Comparison of ENCODE assay signal across 15 mouse cellular contexts in genomic region chr8:117988781-117989180, GRCm38 (mm10).
DNase-seq lines count a peak whose midpoint lies in the region; ATAC-seq and TF ChIP-seq lines count a peak whose summit lies in the region.
"Had no signal": no experiment of that assay in that cellular context is flagged by ENCODE, and none has a peak within 500 bp of the region (broad histone marks: within the 10 kb centered on the region; RNA-seq: fewer than 3 reads in every experiment).

No protein-coding gene starts in this region.

- H3K36me3 ChIP-seq in forebrain, embryonic 13.5 days (ENCODE audit: poor library complexity, severe bottlenecking): no peaks in the 10 kb centered on the region
- no peaks in the 10 kb centered on the region for H3K36me3 ChIP-seq in forebrain, embryonic 10.5 days (replicated peaks)
- H3K36me3 ChIP-seq: embryonic facial prominence, embryonic 15.5 days; hindbrain, embryonic 15.5 days; lung, embryonic 15.5 days had no signal

- no peak overlapping the region for H3K27ac ChIP-seq in forebrain, embryonic 13.5 days
- H3K27ac ChIP-seq in forebrain, embryonic 10.5 days: no peak overlapping the region
- H3K27ac ChIP-seq: embryonic facial prominence, embryonic 15.5 days; hindbrain, embryonic 15.5 days; lung, embryonic 15.5 days had no signal

- WGBS in forebrain, embryonic 13.5 days: 68% methylated on average over 5 of the region's 5 CpGs
- 86% methylated on average over 5 of the region's 5 CpGs for WGBS in forebrain, embryonic 10.5 days

- no peak for TF ChIP-seq POLR2A in brain, embryonic 14.5 days (IDR thresholded peaks at IDR 0.05; ENCODE audit: borderline replicate concordance, extremely low read depth, insufficient read depth, insufficient read length, poor library complexity, severe bottlenecking)

- intact Hi-C loops in gastrocnemius, postnatal 36 days (cut with DNase I): no loop called here

- H3K4me1 ChIP-seq in forebrain, embryonic 13.5 days: no peaks in the 10 kb centered on the region
- H3K4me1 ChIP-seq in forebrain, embryonic 10.5 days: no peaks in the 10 kb centered on the region
- H3K4me1 ChIP-seq: embryonic facial prominence, embryonic 15.5 days; hindbrain, embryonic 15.5 days; lung, embryonic 15.5 days had no signal

- H3K9ac ChIP-seq in forebrain, embryonic 13.5 days: no peak overlapping the region
- H3K9ac ChIP-seq: embryonic facial prominence, embryonic 15.5 days; hindbrain, embryonic 15.5 days; lung, embryonic 15.5 days had no signal

- no peak for DNase-seq in forebrain, embryonic 10.5 days (ENCODE audit: extremely low spot score, low spot score)
- peak; percentile 9 for DNase-seq in layer of hippocampus, adult 11-12 months (ENCODE audit: low spot score)
- DNase-seq in layer of hippocampus, postnatal 25 days (ENCODE audit: extremely low spot score in 1 of 2, low spot score in 1 of 2): no peak
- DNase-seq in brain, embryonic 14.5 days (ENCODE audit: low read depth): peak; percentile 84
- peak; percentile 6 for DNase-seq in layer of hippocampus, adult 9-11 months
- no peak for DNase-seq in gastrocnemius, postnatal 36 days
- DNase-seq: adrenal gland, adult 8-10 months; cerebellum, postnatal 36 days; heart, postnatal 10 days; kidney, postnatal 14 days; liver had no signal

- TF ChIP-seq CTCF in brain, embryonic 14.5 days (IDR thresholded peaks at IDR 0.05; ENCODE audit: borderline replicate concordance, extremely low read depth, insufficient read depth, insufficient read length): no peak

- no peaks in the 10 kb centered on the region for H3K27me3 ChIP-seq in forebrain, embryonic 13.5 days
- H3K27me3 ChIP-seq in forebrain, embryonic 10.5 days (ENCODE audit: poor library complexity, severe bottlenecking): no peaks in the 10 kb centered on the region
- H3K27me3 ChIP-seq: embryonic facial prominence, embryonic 15.5 days; hindbrain, embryonic 15.5 days; lung, embryonic 15.5 days had no signal

- ATAC-seq in forebrain, embryonic 13.5 days: peak; percentile 69; the same call in 1 of the 2 replicates

- no peak overlapping the region for H3K4me2 ChIP-seq in forebrain, embryonic 13.5 days
- H3K4me2 ChIP-seq: embryonic facial prominence, embryonic 15.5 days; hindbrain, embryonic 15.5 days; lung, embryonic 15.5 days had no signal

- no peak overlapping the region for H3K4me3 ChIP-seq in forebrain, embryonic 13.5 days
- no peak overlapping the region for H3K4me3 ChIP-seq in forebrain, embryonic 10.5 days
- H3K4me3 ChIP-seq: embryonic facial prominence, embryonic 15.5 days; hindbrain, embryonic 15.5 days; lung, embryonic 15.5 days had no signal

- H3K9me3 ChIP-seq in forebrain, embryonic 13.5 days (replicated peaks): peaks cover 4% of the 10 kb centered on the region; the same call in 1 of the 2 replicates
- H3K9me3 ChIP-seq in forebrain, embryonic 10.5 days: no peaks in the 10 kb centered on the region; the same call in 1 of the 2 replicates
- H3K9me3 ChIP-seq: lung, embryonic 15.5 days had no signal

Comparison
In these comparisons a context has a peak if more than half of its experiments do, and no peak if none do; other contexts are left out.
1. DNase-seq: peak in layer of hippocampus, adult 11-12 months (single experiment), brain, embryonic 14.5 days (single experiment) and layer of hippocampus, adult 9-11 months (single experiment); none in forebrain, embryonic 10.5 days (single experiment), layer of hippocampus, postnatal 25 days (0 of 2) and gastrocnemius, postnatal 36 days (0 of 2).